Mouse (Mus musculus) testis, adult 2 months (tissue): ENCODE measurements at regions not wholly inside any gene's neighbourhood (a gene's known extent, or its start where the extent isn't known, plus 50 kb on each side); places are given as distances from the start of the nearest gene placed in this dataset.

Source experiments
- H3K27ac ChIP-seq: fragments of 200-500 bp; 2 replicates; pipeline ENCODE4 v1.5.1; 2012; ENCODE audit warnings: low read depth, low read length; ENCODE audit not compliant: control insufficient read depth, insufficient read depth
- H3K27me3 ChIP-seq: fragments of 200-500 bp; 2 replicates; pipeline ENCODE4 v1.6.1; 2012; ENCODE audit warnings: mild to moderate bottlenecking, low read length, moderate library complexity; ENCODE audit not compliant: control insufficient read depth, insufficient read depth
- H3K36me3 ChIP-seq: fragments of 200-500 bp; 2 replicates; pipeline ENCODE4 v1.6.1; 2012; ENCODE audit warnings: mild to moderate bottlenecking, low read length; ENCODE audit not compliant: control insufficient read depth, insufficient read depth
- H3K4me1 ChIP-seq: fragments of 200-500 bp; 2 replicates; pipeline ENCODE4 v1.6.1; 2012; ENCODE audit warnings: low read length; ENCODE audit not compliant: control insufficient read depth, insufficient read depth
- H3K4me3 ChIP-seq: fragments of 200-500 bp; 2 replicates; pipeline ENCODE4 v1.5.1; 2012; ENCODE audit warnings: low read depth, mild to moderate bottlenecking, low read length, moderate library complexity, mixed read lengths; ENCODE audit not compliant: control insufficient read depth
- CTCF ChIP-seq: fragments of 200-500 bp; IDR thresholded peaks from 2 replicates; pipeline ENCODE4 v1.5.1; 2012; ENCODE audit warnings: low read depth, mild to moderate bottlenecking, inconsistent platforms, low read length, moderate library complexity; ENCODE audit not compliant: control insufficient read depth, insufficient read depth, insufficient replicate concordance
- POLR2A ChIP-seq: fragments of 200-500 bp; IDR thresholded peaks from 2 replicates; pipeline ENCODE4 v1.6.1; 2012; ENCODE audit warnings: low read depth, mild to moderate bottlenecking, inconsistent platforms, low read length, moderate library complexity; ENCODE audit not compliant: control insufficient read depth

DNA sequence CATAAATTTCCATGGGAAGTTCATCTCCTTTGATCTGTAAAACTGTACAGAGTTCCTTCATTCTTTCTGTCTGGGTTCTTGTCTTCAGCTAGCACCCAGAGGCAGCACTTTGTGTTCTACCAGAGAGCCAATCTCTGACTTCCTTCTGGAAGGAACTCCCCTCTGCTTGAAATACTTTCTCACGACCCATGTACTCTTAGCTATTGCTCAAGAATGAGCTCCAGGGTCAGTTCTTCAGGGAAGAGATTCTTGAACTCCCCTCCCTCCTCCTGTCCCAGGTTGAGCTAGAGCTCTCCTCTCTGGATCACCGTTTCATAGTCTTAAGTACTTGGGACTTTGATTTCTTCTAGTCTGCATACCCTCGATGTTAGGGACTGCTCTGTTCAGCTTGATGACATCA lies 311.8 kb downstream of the Foxo1 start:
- Histone ChIP-seq H3K27ac (no peak overlapping the region), H3K4me1 (no peaks in the 10 kb centered on the region), H3K27me3 (no peaks in the 10 kb centered on the region), H3K36me3 (no peaks in the 10 kb centered on the region), H3K4me3 (no peak overlapping the region)
- TF ChIP-seq CTCF (no peak), POLR2A (no peak)

DNA sequence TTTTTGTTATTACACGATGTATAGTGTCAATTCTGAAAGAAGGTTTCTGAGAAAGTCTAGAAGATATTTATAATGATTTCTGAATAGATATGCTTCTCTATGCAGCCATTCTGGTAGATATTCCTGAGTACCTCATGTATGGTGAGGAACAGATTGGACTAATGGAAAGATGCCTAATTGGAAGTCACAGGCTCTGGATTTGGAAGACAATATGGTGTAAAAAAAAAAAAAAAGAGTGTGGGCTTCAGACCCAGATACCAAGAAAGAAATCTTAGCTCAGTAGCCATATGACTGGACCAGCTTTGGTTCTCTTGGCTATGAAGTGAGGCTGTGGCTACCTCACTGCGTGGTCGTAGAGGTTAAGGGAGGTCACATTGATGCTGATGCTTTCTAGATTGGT lies 311.0 kb downstream of the Foxo1 start:
- Histone ChIP-seq H3K27ac (no peak overlapping the region), H3K36me3 (no peaks in the 10 kb centered on the region), H3K4me1 (no peaks in the 10 kb centered on the region), H3K4me3 (no peak overlapping the region), H3K27me3 (no peaks in the 10 kb centered on the region)
- TF ChIP-seq CTCF (no peak), POLR2A (no peak)

- Histone ChIP-seq H3K4me1 (peaks cover 2% of the 10 kb centered on the region; the same call in 1 of the 2 replicates), H3K4me3 (no peak overlapping the region), H3K27me3 (no peaks in the 10 kb centered on the region), H3K27ac (no peak overlapping the region), H3K36me3 (no peaks in the 10 kb centered on the region)
- TF ChIP-seq POLR2A (no peak), CTCF (no peak)
Measured at GRCm38 (mm10) chr3:52576703-52577244, 308.6 kb downstream of the Foxo1 start.

DNA sequence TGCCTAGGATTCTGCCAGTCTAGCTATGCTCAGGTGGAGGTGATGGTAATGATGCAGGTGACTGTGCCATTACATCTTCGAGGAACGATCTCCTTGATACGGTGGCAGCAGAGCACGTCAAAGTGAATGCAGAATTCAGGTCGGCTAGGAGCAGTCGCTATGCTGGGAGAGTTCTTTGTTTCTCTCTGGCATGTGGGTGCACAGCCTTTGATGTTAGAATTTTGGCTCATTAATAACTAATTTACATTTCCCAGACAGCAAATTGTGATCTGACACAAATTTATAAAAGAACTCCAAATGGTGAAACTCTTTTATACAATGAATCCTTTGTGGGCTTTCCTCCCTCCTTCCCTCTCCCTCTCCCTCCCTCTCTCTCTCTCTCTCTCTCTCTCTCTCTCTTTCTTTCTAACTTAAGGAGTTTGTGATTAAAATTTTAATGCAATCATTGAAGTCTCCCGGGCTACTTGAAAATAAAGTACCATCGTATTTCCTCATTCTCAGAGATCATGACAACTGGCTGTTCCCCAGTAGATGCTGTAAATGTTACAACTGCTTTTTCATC lies 307.2 kb downstream of the Foxo1 start:
- Histone ChIP-seq H3K36me3 (no peaks in the 10 kb centered on the region), H3K27me3 (no peaks in the 10 kb centered on the region)
- TF ChIP-seq POLR2A, result no peak
- TF ChIP-seq CTCF, result no peak

GRCm38 (mm10) chr3:52574341-52574740 lies 306.2 kb downstream of the Foxo1 start:
- Histone ChIP-seq H3K27me3 (no peaks in the 10 kb centered on the region), H3K4me1 (peaks cover 2% of the 10 kb centered on the region; the same call in 1 of the 2 replicates), H3K27ac (no peak overlapping the region), H3K36me3 (no peaks in the 10 kb centered on the region), H3K4me3 (no peak overlapping the region)
- no peak for TF ChIP-seq CTCF
- no peak for TF ChIP-seq POLR2A

More for the DNA sequence above, 307.2 kb downstream of the Foxo1 start:
- no peak overlapping the region for H3K4me3 ChIP-seq
- no peak overlapping the region for H3K27ac ChIP-seq
- H3K4me1 ChIP-seq, result peaks cover 2% of the 10 kb centered on the region; the same call in 1 of the 2 replicates

- Histone ChIP-seq H3K4me3 (no peak overlapping the region), H3K36me3 (no peaks in the 10 kb centered on the region), H3K4me1 (peaks cover 2% of the 10 kb centered on the region; the same call in 1 of the 2 replicates), H3K27me3 (no peaks in the 10 kb centered on the region), H3K27ac (no peak overlapping the region)
- TF ChIP-seq CTCF, result no peak
- no peak for TF ChIP-seq POLR2A
Measured at GRCm38 (mm10) chr3:52573806-52574205, 305.7 kb downstream of the Foxo1 start.

GRCm38 (mm10) chr3:52572514-52573485 lies 304.7 kb downstream of the Foxo1 start:
- Histone ChIP-seq H3K27ac (no peak overlapping the region), H3K27me3 (no peaks in the 10 kb centered on the region), H3K36me3 (no peaks in the 10 kb centered on the region), H3K4me3 (no peak overlapping the region), H3K4me1 (peaks cover 2% of the 10 kb centered on the region; the same call in 1 of the 2 replicates)
- TF ChIP-seq CTCF, result no peak
- TF ChIP-seq POLR2A, result no peak
